Mouse (Mus musculus): ENCODE measurements around the gene Tmem88. TPM values are rescaled to one million over a fixed set of nuclear protein-coding genes. Genes with fewer than 3 reads are reported as not detected.

The Tmem88 gene
- total RNA-seq, 2 experiments from 2014 or later = 2.8 to 3.0 TPM

Other genes starting within 250 kb of the Tmem88 start
- under 1 TPM; 0.45 to 0.69 TPM for gene Alox12b, start 241.2 kb downstream of the Tmem88 start, total RNA-seq (2021)
- 1 to 10 TPM; 3.5 to 3.6 TPM for gene Alox8, start 200.4 kb downstream of the Tmem88 start, total RNA-seq (2021)
- under 1 TPM; 0.49 to 0.71 TPM for gene Gucy2e, start 161.2 kb downstream of the Tmem88 start, total RNA-seq (2021)
- gene Cntrob, start 74.5 kb downstream of the Tmem88 start, total RNA-seq (2021) = 10 to 100 TPM; 13.2 to 15.0 TPM
- gene Trappc1, start 74.3 kb downstream of the Tmem88 start, total RNA-seq (2021) = 10 to 100 TPM; 68.9 to 69.5 TPM
- gene Kcnab3, start 72.0 kb downstream of the Tmem88 start, total RNA-seq (2021) = 10 to 100 TPM; 12.3 to 17.9 TPM
- gene Rnf227, start 57.8 kb downstream of the Tmem88 start, total RNA-seq (2021) = 10 to 100 TPM; 74.8 to 82.8 TPM
- gene Chd3, start 28.8 kb downstream of the Tmem88 start, total RNA-seq (2021) = 100 to 1,000 TPM; 525 to 527 TPM
- gene Naa38, start 2.7 kb downstream of the Tmem88 start, total RNA-seq (2021) = 10 to 100 TPM; 84.2 to 85.7 TPM
- gene Cyb5d1, start 2.6 kb downstream of the Tmem88 start, total RNA-seq (2021) = 10 to 100 TPM; 37.9 to 39.8 TPM
- gene Kdm6b, start 15.4 kb upstream of the Tmem88 start, total RNA-seq (2021) = 10 to 100 TPM; 42.7 to 43.9 TPM
- 1 to 10 TPM; 4.2 to 5.7 TPM for gene Dnah2, start 150.9 kb upstream of the Tmem88 start, total RNA-seq (2021)
- gene Efnb3, start 162.0 kb upstream of the Tmem88 start, total RNA-seq (2021) = 100 to 1,000 TPM; 147 to 154 TPM
- gene Wrap53, start 182.0 kb upstream of the Tmem88 start, total RNA-seq (2021) = 1 to 10 TPM; 6.3 to 7.6 TPM
- 10 to 100 TPM; 20.5 to 26.1 TPM for gene Trp53, start 182.1 kb upstream of the Tmem88 start, total RNA-seq (2021)
- 100 to 1,000 TPM; 395 to 416 TPM for gene Atp1b2, start 207.7 kb upstream of the Tmem88 start, total RNA-seq (2021)
- gene Shbg, start 219.7 kb upstream of the Tmem88 start, total RNA-seq (2021) = not detected
- 10 to 100 TPM; 12.7 to 15.2 TPM for gene Sat2, start 223.8 kb upstream of the Tmem88 start, total RNA-seq (2021)
- 10 to 100 TPM; 92.0 to 99.4 TPM for gene Fxr2, start 234.8 kb upstream of the Tmem88 start, total RNA-seq (2021)

Data from left cerebral cortex, postnatal 10 days (tissue).